Mouse (Mus musculus): ENCODE data around the gene Npff. TPM values are rescaled to one million over a fixed set of nuclear protein-coding genes. Genes with fewer than 3 reads are reported as not detected.

Gene Npff
- total and polyA plus RNA-seq, 3 experiments, result 1.8 to 5.5 TPM; not detected in 1

DNA sequence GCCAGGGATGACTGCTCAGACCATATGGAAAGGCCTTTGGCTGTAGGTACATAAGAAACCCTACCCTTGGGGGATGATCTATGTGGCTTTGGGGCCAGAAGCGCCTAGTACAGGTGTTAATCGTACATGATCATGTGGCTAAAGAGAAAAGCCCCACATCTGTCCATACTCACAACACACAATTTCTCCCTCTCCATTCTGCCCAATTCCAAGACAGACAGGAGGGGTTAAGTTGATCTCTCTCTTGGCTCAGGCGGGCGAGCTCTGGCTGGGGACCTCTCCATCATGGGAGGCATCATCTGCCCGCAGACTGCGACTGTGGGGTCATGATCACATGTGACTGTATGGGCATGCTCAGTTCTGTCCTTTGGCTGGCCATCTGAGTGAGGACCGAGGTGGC, 9.2 kb upstream of the Npff start:
- Histone ChIP-seq H3K79me2 (ENCODE audit: control insufficient read depth, insufficient read depth, low read length, poor library complexity) (no peaks in the 10 kb centered on the region), H3K27me3 (ENCODE audit: control insufficient read depth in 1 of 2, insufficient read depth in 2 of 2, low read length in 2 of 2) (no peaks in the 10 kb centered on the region), H3K9me3 (replicated peaks; ENCODE audit: insufficient read depth, low read length) (no peaks in the 10 kb centered on the region), H3K27ac (ENCODE audit: control insufficient read depth, low read depth, low read length) (no peak overlapping the region), H3K9ac (ENCODE audit: control insufficient read depth, low read depth, low read length, poor library complexity, severe bottlenecking) (no peak overlapping the region), H3K36me3 (ENCODE audit: control insufficient read depth in 1 of 2, insufficient read depth in 2 of 2, low read length in 2 of 2) (peaks cover 0 to 46% of the 10 kb centered on the region in 2 experiments; a peak in 2 of 4 replicates), H3K4me1 (ENCODE audit: control insufficient read depth in 1 of 2, insufficient read depth in 2 of 2, low read length in 2 of 2) (no peaks in the 10 kb centered on the region), H3K4me3 (ENCODE audit: control insufficient read depth in 1 of 2, insufficient read depth in 1 of 2, low read depth in 2 of 2, low read length in 2 of 2) (no peak overlapping the region)
- no peak for DNase-seq (ENCODE audit: low read depth, low spot score)
- TF ChIP-seq E2F4 (IDR thresholded peaks at IDR 0.05; ENCODE audit: borderline replicate concordance, low read depth, low read length) (no peak), ZNF384 (IDR thresholded peaks at IDR 0.05; ENCODE audit: low read depth, low read length) (no peak), POLR2AphosphoS5 (IDR thresholded peaks at IDR 0.05; ENCODE audit: borderline replicate concordance, low read depth, low read length) (no peak), CTCF (IDR thresholded peaks at IDR 0.05 in 2 of 3, conservative IDR thresholded peaks at IDR 0.05 in 1 of 3; ENCODE audit: control insufficient read depth in 1 of 3, insufficient read depth in 1 of 3, low read depth in 2 of 3, low read length in 3 of 3, poor library complexity in 1 of 3, severe bottlenecking in 1 of 3) (no peak), SIN3A (IDR thresholded peaks at IDR 0.05; ENCODE audit: low read length) (no peak), ETS1 (IDR thresholded peaks at IDR 0.05; ENCODE audit: low read depth, low read length) (no peak), NELFE (IDR thresholded peaks at IDR 0.05; ENCODE audit: low read depth, low read length) (no peak)

DNA sequence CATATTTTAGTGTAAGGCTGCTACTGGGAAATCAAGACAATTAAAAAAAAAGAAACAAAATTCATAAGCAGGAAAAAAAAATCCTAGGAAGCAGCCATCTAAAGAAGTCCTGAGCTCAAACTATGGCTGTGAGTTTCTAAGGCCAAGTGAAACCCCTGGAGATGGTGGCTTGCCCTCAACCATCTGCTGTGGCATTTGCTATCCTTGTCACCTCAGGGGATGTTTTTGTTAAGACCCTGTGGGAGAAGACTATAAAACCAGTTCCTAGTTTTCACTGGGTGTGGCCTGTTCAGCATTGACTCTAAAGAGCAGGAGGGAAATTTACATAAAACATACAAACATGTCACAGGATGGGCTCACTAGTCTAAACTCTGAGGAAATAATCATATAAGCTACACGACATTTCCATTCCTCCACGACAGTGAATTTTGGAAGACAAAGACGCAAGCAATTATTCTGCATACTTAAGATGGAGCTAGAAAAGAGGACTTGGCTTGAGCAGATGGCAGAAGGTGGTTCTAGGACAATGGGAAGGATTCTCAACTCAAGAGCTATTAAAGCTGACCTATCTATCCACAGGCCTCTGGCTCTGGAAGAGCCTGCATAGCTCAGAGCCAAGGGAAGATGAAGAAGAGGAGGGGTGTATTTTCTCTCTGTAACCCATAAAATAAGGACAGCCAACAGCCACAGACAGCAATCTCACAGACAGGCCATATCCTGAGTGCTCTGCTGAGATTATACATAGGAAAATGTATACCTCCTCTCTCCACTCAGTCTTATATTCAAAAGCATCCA, 7.6 kb upstream of the Npff start:
- Histone ChIP-seq H3K9ac (ENCODE audit: control insufficient read depth, low read depth, low read length, poor library complexity, severe bottlenecking) (no peak overlapping the region), H3K36me3 (ENCODE audit: control insufficient read depth in 1 of 2, insufficient read depth in 2 of 2, low read length in 2 of 2) (peaks cover 0 to 39% of the 10 kb centered on the region in 2 experiments; a peak in 2 of 4 replicates), H3K79me2 (ENCODE audit: control insufficient read depth, insufficient read depth, low read length, poor library complexity) (no peaks in the 10 kb centered on the region), H3K4me1 (ENCODE audit: control insufficient read depth in 1 of 2, insufficient read depth in 2 of 2, low read length in 2 of 2) (no peaks in the 10 kb centered on the region), H3K9me3 (replicated peaks; ENCODE audit: insufficient read depth, low read length) (no peaks in the 10 kb centered on the region), H3K27me3 (ENCODE audit: control insufficient read depth in 1 of 2, insufficient read depth in 2 of 2, low read length in 2 of 2) (no peaks in the 10 kb centered on the region), H3K27ac (ENCODE audit: control insufficient read depth, low read depth, low read length) (no peak overlapping the region), H3K4me3 (ENCODE audit: control insufficient read depth in 1 of 2, insufficient read depth in 1 of 2, low read depth in 2 of 2, low read length in 2 of 2) (no peak overlapping the region)
- DNase-seq (ENCODE audit: low read depth, low spot score), result no peak
- TF ChIP-seq GATA1 (IDR thresholded peaks at IDR 0.05; ENCODE audit: low read depth, low read length), result no peak
- TF ChIP-seq ZNF384 (IDR thresholded peaks at IDR 0.05; ENCODE audit: low read depth, low read length), result no peak
- TF ChIP-seq MEF2A (IDR thresholded peaks at IDR 0.05; ENCODE audit: extremely low read depth, insufficient replicate concordance, low read depth, low read length, poor library complexity, severe bottlenecking), result no peak
- no peak for TF ChIP-seq RCOR1 (IDR thresholded peaks at IDR 0.05; ENCODE audit: low read depth, low read length)
- no peak for TF ChIP-seq MXI1 (IDR thresholded peaks at IDR 0.05; ENCODE audit: low read depth, low read length)
- TF ChIP-seq UBTF (IDR thresholded peaks at IDR 0.05; ENCODE audit: borderline replicate concordance, insufficient read depth, low read depth, low read length), result no peak
- TF ChIP-seq ZKSCAN1 (IDR thresholded peaks at IDR 0.05; ENCODE audit: low read depth, low read length), result no peak
- no peak for TF ChIP-seq HCFC1 (IDR thresholded peaks at IDR 0.05; ENCODE audit: low read depth, low read length)
- no peak for TF ChIP-seq MYB (IDR thresholded peaks at IDR 0.05; ENCODE audit: low read depth, low read length)
- no peak for TF ChIP-seq MAFK (IDR thresholded peaks at IDR 0.05; ENCODE audit: borderline replicate concordance, low read depth, low read length)
- TF ChIP-seq SIN3A (IDR thresholded peaks at IDR 0.05; ENCODE audit: low read length), result no peak
- TF ChIP-seq JUND (IDR thresholded peaks at IDR 0.05; ENCODE audit: low read depth, low read length), result no peak
- TF ChIP-seq CHD1 (IDR thresholded peaks at IDR 0.05; ENCODE audit: low read depth, low read length), result no peak
- TF ChIP-seq NELFE (IDR thresholded peaks at IDR 0.05; ENCODE audit: low read depth, low read length), result no peak

Measured in MEL (cell line).